Mouse (Mus musculus): ENCODE measurements around the gene Dazap1.

GRCm38 (mm10) chr10:80322811-80323211 is 61.5 kb downstream of the Dazap1 start:
- TF ChIP-seq CTCF (IDR thresholded peaks at IDR 0.05; ENCODE audit: low read depth) (no peak), EP300 (IDR thresholded peaks at IDR 0.05; ENCODE audit: low read depth) (no peak)
